24 mouse cellular contexts compared by ENCODE assay signal in the genomic region with DNA sequence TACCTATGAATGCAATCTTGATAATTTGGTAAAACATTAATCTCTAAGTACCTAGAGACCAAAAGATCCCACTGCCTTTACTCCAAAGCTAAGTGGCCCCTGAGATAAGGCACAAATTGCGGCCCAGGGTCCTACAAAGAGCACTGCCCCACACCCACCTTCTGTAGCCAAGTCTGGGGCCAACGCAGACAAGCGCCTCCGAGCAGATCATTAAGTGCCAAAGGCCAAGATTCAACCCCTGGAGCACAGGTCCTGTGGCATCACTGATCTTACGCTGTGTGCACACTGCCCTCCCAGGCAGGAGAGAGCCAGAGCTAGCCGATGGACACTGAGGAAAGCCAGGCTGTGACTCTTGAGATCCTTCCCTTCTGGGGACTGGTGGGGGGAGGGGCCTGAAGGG. TPM values are rescaled to one million over a fixed set of nuclear protein-coding genes. Genes with fewer than 3 reads are reported as not detected.
DNase-seq lines count a peak whose midpoint lies in the region; ATAC-seq lines count a peak whose summit lies in the region.
"Had no signal": no experiment of that assay in that cellular context is flagged by ENCODE, and none has a peak within 500 bp of the region (broad histone marks: within the 10 kb centered on the region; RNA-seq: fewer than 3 reads in every experiment).

No protein-coding gene starts in this region.

- peaks cover 44% of the 10 kb centered on the region for H3K4me1 ChIP-seq in forebrain, embryonic 10.5 days
- H3K4me1 ChIP-seq in forebrain, embryonic 15.5 days = peaks cover 8% of the 10 kb centered on the region; the same call in 1 of the 2 replicates
- peaks cover 41% of the 10 kb centered on the region for H3K4me1 ChIP-seq in hindbrain, embryonic 10.5 days (replicated peaks)
- peaks cover 2% of the 10 kb centered on the region; the same call in 1 of the 2 replicates for H3K4me1 ChIP-seq in hindbrain, embryonic 16.5 days (ENCODE audit: control insufficient read depth, insufficient read depth, low read depth, low read length)
- peaks cover 58% of the 10 kb centered on the region for H3K4me1 ChIP-seq in embryonic facial prominence, embryonic 10.5 days
- H3K4me1 ChIP-seq in limb, embryonic 10.5 days = peaks cover 54% of the 10 kb centered on the region

- peak overlapping the region; percentile 37; the same call in 1 of the 2 replicates for H3K27ac ChIP-seq in forebrain, embryonic 10.5 days
- H3K27ac ChIP-seq in forebrain, embryonic 15.5 days (replicated peaks) = no peak overlapping the region
- H3K27ac ChIP-seq in hindbrain, embryonic 10.5 days = peak overlapping the region; percentile 29; the same call in 1 of the 2 replicates
- H3K27ac ChIP-seq in hindbrain, embryonic 16.5 days (ENCODE audit: low read depth, low read length) = no peak overlapping the region
- peak overlapping the region; percentile 52; the same call in 1 of the 2 replicates for H3K27ac ChIP-seq in embryonic facial prominence, embryonic 10.5 days (replicated peaks)
- H3K27ac ChIP-seq in limb, embryonic 10.5 days = no peak overlapping the region
- H3K27ac ChIP-seq: hindbrain, embryonic 13.5 days; limb, embryonic 13.5 days; liver, embryonic 14.5 days; midbrain, embryonic 12.5 days had no signal

- H3K9ac ChIP-seq in forebrain, embryonic 15.5 days (replicated peaks) = no peak overlapping the region
- H3K9ac ChIP-seq in hindbrain, embryonic 16.5 days (ENCODE audit: low read depth, low read length) = no peak overlapping the region
- H3K9ac ChIP-seq: hindbrain, embryonic 13.5 days; limb, embryonic 13.5 days; liver, embryonic 14.5 days; midbrain, embryonic 12.5 days had no signal

- H3K4me3 ChIP-seq in forebrain, embryonic 10.5 days = no peak overlapping the region
- H3K4me3 ChIP-seq in forebrain, embryonic 15.5 days = no peak overlapping the region
- H3K4me3 ChIP-seq in hindbrain, embryonic 10.5 days = no peak overlapping the region
- H3K4me3 ChIP-seq in hindbrain, embryonic 16.5 days (ENCODE audit: low read length) = no peak overlapping the region
- H3K4me3 ChIP-seq in embryonic facial prominence, embryonic 10.5 days = no peak overlapping the region
- H3K4me3 ChIP-seq in limb, embryonic 10.5 days = no peak overlapping the region
- H3K4me3 ChIP-seq: hindbrain, embryonic 13.5 days; limb, embryonic 13.5 days; midbrain, embryonic 12.5 days had no signal

- H3K4me2 ChIP-seq in forebrain, embryonic 15.5 days (replicated peaks) = no peak overlapping the region
- no peak overlapping the region for H3K4me2 ChIP-seq in hindbrain, embryonic 16.5 days (ENCODE audit: low read length)
- H3K4me2 ChIP-seq: hindbrain, embryonic 13.5 days; limb, embryonic 13.5 days; midbrain, embryonic 12.5 days had no signal

- no peak for DNase-seq in forebrain, embryonic 10.5 days (ENCODE audit: extremely low spot score, low spot score)
- DNase-seq in hindbrain, embryonic 10.5 days (ENCODE audit: low spot score) = no peak
- no peak for DNase-seq in embryonic facial prominence, embryonic 10.5 days (ENCODE audit: low spot score)
- DNase-seq in limb, embryonic 10.5 days (ENCODE audit: low spot score) = peak; percentile 31
- no peak for DNase-seq in spleen, postnatal 14 days (ENCODE audit: low spot score in 2 of 2)
- no peak for DNase-seq in gastrocnemius, adult 8-10 months (ENCODE audit: low spot score in 2 of 2)
- DNase-seq: adrenal gland, postnatal 14 days; cerebellum, adult 2 months; cerebellum, postnatal 25 days; gastrocnemius, postnatal 10 days; heart, postnatal 14 days; thymus, adult 18-20 months; thymus, postnatal 4 days had no signal

- no peak for ATAC-seq in forebrain, embryonic 15.5 days (replicated peaks)
- no peak for ATAC-seq in hindbrain, embryonic 16.5 days
- ATAC-seq: forebrain, embryonic 14.5 days; inflammation-experienced regulatory T-cells, adult 6 months; lung, postnatal 0 days had no signal

- H3K36me3 ChIP-seq in forebrain, embryonic 10.5 days (replicated peaks) = peaks cover 7% of the 10 kb centered on the region
- H3K36me3 ChIP-seq in forebrain, embryonic 15.5 days = no peaks in the 10 kb centered on the region
- no peaks in the 10 kb centered on the region for H3K36me3 ChIP-seq in hindbrain, embryonic 10.5 days
- H3K36me3 ChIP-seq in hindbrain, embryonic 16.5 days (ENCODE audit: control insufficient read depth, insufficient read depth, low read length) = no peaks in the 10 kb centered on the region
- H3K36me3 ChIP-seq in embryonic facial prominence, embryonic 10.5 days (replicated peaks) = peaks cover 7% of the 10 kb centered on the region
- peaks cover 14% of the 10 kb centered on the region for H3K36me3 ChIP-seq in limb, embryonic 10.5 days
- H3K36me3 ChIP-seq: hindbrain, embryonic 13.5 days; midbrain, embryonic 12.5 days had no signal

- peaks cover 8% of the 10 kb centered on the region; the same call in 1 of the 2 replicates for H3K9me3 ChIP-seq in forebrain, embryonic 10.5 days
- H3K9me3 ChIP-seq in forebrain, embryonic 15.5 days = no peaks in the 10 kb centered on the region
- 0 out of 2 replicates have a peak, but pooled peaks cover 3% of the 10 kb centered on the region for H3K9me3 ChIP-seq in hindbrain, embryonic 10.5 days
- peaks cover 4% of the 10 kb centered on the region; the same call in 1 of the 2 replicates for H3K9me3 ChIP-seq in hindbrain, embryonic 16.5 days (ENCODE audit: control insufficient read depth, low read length)
- H3K9me3 ChIP-seq in embryonic facial prominence, embryonic 10.5 days = peaks cover 6% of the 10 kb centered on the region; the same call in 1 of the 2 replicates
- H3K9me3 ChIP-seq in limb, embryonic 10.5 days (replicated peaks) = no peaks in the 10 kb centered on the region
- H3K9me3 ChIP-seq: hindbrain, embryonic 13.5 days had no signal

- no peaks in the 10 kb centered on the region for H3K27me3 ChIP-seq in forebrain, embryonic 10.5 days (ENCODE audit: poor library complexity, severe bottlenecking)
- no peaks in the 10 kb centered on the region for H3K27me3 ChIP-seq in forebrain, embryonic 15.5 days
- no peaks in the 10 kb centered on the region for H3K27me3 ChIP-seq in hindbrain, embryonic 10.5 days (ENCODE audit: insufficient read depth, poor library complexity, severe bottlenecking)
- H3K27me3 ChIP-seq in hindbrain, embryonic 16.5 days (replicated peaks; ENCODE audit: control insufficient read depth, insufficient read depth, low read length) = no peaks in the 10 kb centered on the region
- no peaks in the 10 kb centered on the region for H3K27me3 ChIP-seq in embryonic facial prominence, embryonic 10.5 days (replicated peaks; ENCODE audit: low read depth, poor library complexity, severe bottlenecking)
- no peaks in the 10 kb centered on the region for H3K27me3 ChIP-seq in limb, embryonic 10.5 days (ENCODE audit: low read depth, poor library complexity, severe bottlenecking)
- H3K27me3 ChIP-seq: hindbrain, embryonic 13.5 days; limb, embryonic 13.5 days; midbrain, embryonic 12.5 days had no signal

- WGBS in forebrain, embryonic 10.5 days = 76% methylated on average over 6 of the region's 6 CpGs
- WGBS in forebrain, embryonic 15.5 days = 79% methylated on average over 6 of the region's 6 CpGs
- 77% methylated on average over 6 of the region's 6 CpGs for WGBS in hindbrain, embryonic 10.5 days
- 81% methylated on average over 6 of the region's 6 CpGs for WGBS in hindbrain, embryonic 16.5 days
- WGBS in embryonic facial prominence, embryonic 10.5 days = 72% methylated on average over 6 of the region's 6 CpGs
- WGBS in limb, embryonic 10.5 days = 49% methylated on average over 6 of the region's 6 CpGs

RNA-seq across cellular contexts. Expression of a gene that starts 38.7 kb away (rescaled TPM):
- polyA plus RNA-seq in forebrain, embryonic 10.5 days (2016; fragmentation: Nextera tagmentation; extraction: Ambion mirVana) = 17.1 and 18.1 TPM in 2 replicates
- 3.3 and 3.8 TPM in 2 replicates for polyA plus RNA-seq in forebrain, embryonic 15.5 days (2015; fragmentation: Nextera tagmentation; extraction: Ambion mirVana)
- polyA plus RNA-seq in hindbrain, embryonic 10.5 days (2016; fragmentation: Nextera tagmentation; extraction: Ambion mirVana) = 13.5 and 16.9 TPM in 2 replicates
- polyA plus RNA-seq in hindbrain, embryonic 16.5 days (2015; fragmentation: Nextera tagmentation; extraction: Ambion mirVana) = 2.2 and 3.0 TPM in 2 replicates
- 20.7 and 23.6 TPM in 2 replicates for polyA plus RNA-seq in embryonic facial prominence, embryonic 10.5 days (2016; fragmentation: Nextera tagmentation; extraction: Ambion mirVana)
- polyA plus RNA-seq in limb, embryonic 10.5 days (2016; fragmentation: Nextera tagmentation; extraction: Ambion mirVana) = 37.9 and 40.1 TPM in 2 replicates
- total RNA-seq in gastrocnemius, adult 8-10 months (2022) = under 1 TPM; 0.22 to 0.48 (median 0.45) TPM
- total RNA-seq: granulocyte monocyte progenitor cell, adult 5-6 weeks; megakaryocyte, adult 5-6 weeks had no signal
- polyA plus RNA-seq: inflammation-experienced regulatory T-cells, adult 6 months had no signal

Comparison
In these comparisons a context has a peak if more than half of its experiments do, and no peak if none do; other contexts are left out.
1. H3K27ac ChIP-seq: peak in forebrain, embryonic 10.5 days (single experiment), hindbrain, embryonic 10.5 days (single experiment) and embryonic facial prominence, embryonic 10.5 days (single experiment); none in forebrain, embryonic 15.5 days (single experiment), hindbrain, embryonic 16.5 days (single experiment) and limb, embryonic 10.5 days (single experiment).